Mouse (Mus musculus) ZHBTc4 (cell line): ENCODE results near the gene Snap25.

Experiments used
- DNase-seq: peaks from one replicate; pipeline ENCODE4 v3.0.0-alpha.2; 2011; ENCODE audit warnings: low read depth, low spot score

The Snap25 gene

GRCm38 (mm10) chr2:136803142-136803541 lies 89.9 kb downstream of the Snap25 start:
- DNase-seq: no peak

DNA sequence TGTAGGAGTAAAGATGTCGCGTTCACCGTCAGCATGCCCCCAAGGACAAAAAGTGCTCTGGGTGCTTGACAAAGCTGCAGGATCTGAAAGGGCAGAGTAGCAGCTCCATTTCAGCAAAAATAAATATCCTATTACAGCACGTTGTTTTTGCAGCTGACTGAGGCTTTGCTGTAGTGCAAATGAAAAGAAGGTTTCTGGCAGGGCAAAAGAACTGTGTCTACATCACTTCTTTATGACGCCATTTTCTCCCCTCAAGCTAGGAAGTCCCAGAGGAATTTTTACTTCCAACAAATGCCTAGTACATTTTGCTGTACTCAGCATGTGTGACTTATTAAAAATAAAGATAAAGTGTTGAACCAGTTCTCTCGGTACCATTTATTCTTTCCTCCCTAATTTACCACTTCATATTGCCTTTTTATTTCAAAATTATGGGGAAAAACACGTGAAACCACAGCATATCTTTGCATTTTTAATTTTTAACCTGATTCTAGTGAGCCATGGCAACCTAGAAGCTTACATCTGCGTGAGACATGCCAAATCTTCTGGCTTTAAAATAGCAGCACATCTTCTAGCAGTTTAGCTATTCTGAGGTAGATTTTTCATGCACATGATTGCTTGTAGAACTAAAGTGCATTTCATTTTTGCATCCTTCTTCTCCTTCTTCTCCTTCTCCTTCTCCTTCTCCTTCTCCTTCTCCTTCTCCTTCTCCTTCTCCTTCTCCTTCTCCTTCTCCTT lies 94.9 kb downstream of the Snap25 start:
- DNase-seq: no peak

- no peak for DNase-seq
Observed at GRCm38 (mm10) chr2:136811331-136811730, 98.1 kb downstream of the Snap25 start.

GRCm38 (mm10) chr2:136816717-136817400 lies 103.6 kb downstream of the Snap25 start:
- DNase-seq: no peak

DNA sequence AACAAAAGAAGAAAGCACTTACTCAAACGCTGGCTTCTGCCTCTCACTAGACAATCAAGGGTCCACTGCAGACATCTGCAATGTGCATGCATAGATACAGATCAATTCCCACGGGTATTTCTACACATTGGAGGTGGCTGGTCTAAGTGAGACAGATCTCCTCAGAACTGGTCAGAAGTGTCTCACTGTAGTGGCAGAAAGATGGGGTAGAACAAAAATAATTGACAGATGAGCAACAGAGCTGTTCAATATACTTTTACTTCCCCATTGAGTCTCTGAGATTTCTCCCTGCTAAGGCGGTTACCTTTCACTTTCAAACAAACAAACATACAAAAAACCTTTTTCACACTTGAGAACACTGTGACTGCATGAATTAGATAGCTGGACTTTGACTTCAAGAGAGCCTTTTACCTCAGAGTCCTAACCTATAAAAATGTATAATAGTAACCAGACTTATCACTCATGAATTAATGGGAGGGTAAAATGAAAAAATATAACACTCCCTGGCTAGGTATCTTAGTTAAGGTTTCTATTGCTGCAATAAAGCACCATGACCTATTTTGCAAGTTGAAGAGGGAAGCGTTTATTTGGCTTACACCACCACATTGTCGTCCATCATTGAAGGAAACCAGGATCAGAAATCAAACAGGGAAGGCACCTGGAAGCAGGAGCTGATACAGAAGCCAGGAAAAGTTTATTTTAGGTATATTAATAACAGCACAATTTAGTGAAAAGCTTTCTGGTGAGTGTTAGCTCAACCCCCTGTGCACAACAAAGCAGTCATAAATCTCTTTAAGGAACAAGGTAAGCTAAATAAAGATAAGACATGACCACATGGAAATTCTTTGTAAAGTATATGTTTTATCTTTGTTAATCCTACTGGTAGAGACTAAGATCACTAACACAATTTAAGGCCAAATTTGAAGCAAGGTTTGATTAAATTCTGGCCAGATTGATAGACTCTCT lies 110.8 kb downstream of the Snap25 start:
- DNase-seq: no peak

GRCm38 (mm10) chr2:136827612-136828011 lies 114.4 kb downstream of the Snap25 start:
- no peak for DNase-seq
